ENCODE assay signal across 10 mouse cellular contexts in genomic region chr10:128247020-128247732, GRCm38 (mm10). TPM values are rescaled to one million over a fixed set of nuclear protein-coding genes. Genes with fewer than 3 reads are reported as not detected.
DNase-seq lines count a peak whose midpoint lies in the region; ATAC-seq and TF ChIP-seq lines count a peak whose summit lies in the region.
"Had no signal": no experiment of that assay in that cellular context is flagged by ENCODE, and none has a peak within 500 bp of the region (broad histone marks: within the 10 kb centered on the region; RNA-seq: fewer than 3 reads in every experiment).

No protein-coding gene starts in this region.

- WGBS in hindbrain, embryonic 14.5 days, result 83% methylated on average over 17 of the region's 17 CpGs
- WGBS in hindbrain, embryonic 12.5 days, result 81% methylated on average over 17 of the region's 17 CpGs
- 89% methylated on average over 17 of the region's 17 CpGs for WGBS in forebrain, embryonic 10.5 days

- H3K9me3 ChIP-seq in hindbrain, embryonic 14.5 days (ENCODE audit: control insufficient read depth, low read length), result no peaks in the 10 kb centered on the region
- no peaks in the 10 kb centered on the region for H3K9me3 ChIP-seq in hindbrain, embryonic 12.5 days (replicated peaks)
- H3K9me3 ChIP-seq in forebrain, embryonic 10.5 days, result no peaks in the 10 kb centered on the region
- H3K9me3 ChIP-seq: liver, embryonic 13.5 days had no signal

- peak overlapping the region; percentile 21; the same call in 1 of the 2 replicates for H3K27ac ChIP-seq in hindbrain, embryonic 14.5 days
- no peak overlapping the region; the same call in 1 of the 2 replicates for H3K27ac ChIP-seq in hindbrain, embryonic 12.5 days
- H3K27ac ChIP-seq in forebrain, embryonic 10.5 days, result no peak overlapping the region
- H3K27ac ChIP-seq: liver, embryonic 13.5 days had no signal

- no peaks in the 10 kb centered on the region for H3K79me2 ChIP-seq in myocyte (ENCODE audit: control insufficient read depth, insufficient read depth)

- H3K27me3 ChIP-seq in hindbrain, embryonic 14.5 days (ENCODE audit: control insufficient read depth, insufficient read depth, low read length), result no peaks in the 10 kb centered on the region
- H3K27me3 ChIP-seq in hindbrain, embryonic 12.5 days, result no peaks in the 10 kb centered on the region
- H3K27me3 ChIP-seq in myocyte (ENCODE audit: control insufficient read depth, insufficient read depth, insufficient read length), result no peaks in the 10 kb centered on the region
- no peaks in the 10 kb centered on the region for H3K27me3 ChIP-seq in forebrain, embryonic 10.5 days (ENCODE audit: poor library complexity, severe bottlenecking)
- H3K27me3 ChIP-seq: liver, embryonic 13.5 days had no signal

- H3K4me3 ChIP-seq in hindbrain, embryonic 14.5 days (replicated peaks; ENCODE audit: low read length), result no peak overlapping the region
- no peak overlapping the region; the same call in 1 of the 2 replicates for H3K4me3 ChIP-seq in hindbrain, embryonic 12.5 days
- H3K4me3 ChIP-seq in myocyte, result no peak overlapping the region
- H3K4me3 ChIP-seq in forebrain, embryonic 10.5 days, result no peak overlapping the region
- H3K4me3 ChIP-seq: liver, embryonic 13.5 days had no signal

- H3K9ac ChIP-seq in hindbrain, embryonic 14.5 days, result no peak overlapping the region
- H3K9ac ChIP-seq in hindbrain, embryonic 12.5 days, result no peak overlapping the region
- H3K9ac ChIP-seq: liver, embryonic 13.5 days had no signal

- H3K36me3 ChIP-seq in hindbrain, embryonic 14.5 days (replicated peaks; ENCODE audit: control insufficient read depth, insufficient read depth), result peaks cover 90% of the 10 kb centered on the region
- H3K36me3 ChIP-seq in hindbrain, embryonic 12.5 days, result peaks cover 96% of the 10 kb centered on the region
- no peaks in the 10 kb centered on the region for H3K36me3 ChIP-seq in myocyte (ENCODE audit: control insufficient read depth, insufficient read depth)
- H3K36me3 ChIP-seq in forebrain, embryonic 10.5 days (replicated peaks), result peaks cover 100% of the 10 kb centered on the region

- H3ac ChIP-seq in myocyte (ENCODE audit: control insufficient read depth, insufficient read length), result no peak overlapping the region

- H3K4me2 ChIP-seq in hindbrain, embryonic 14.5 days (replicated peaks), result 0 out of 2 replicates have a peak overlapping the region, but pooled peaks have one; percentile 10
- no peak overlapping the region for H3K4me2 ChIP-seq in hindbrain, embryonic 12.5 days (replicated peaks)
- H3K4me2 ChIP-seq in myocyte (ENCODE audit: low read depth), result no peak overlapping the region
- H3K4me2 ChIP-seq: liver, embryonic 13.5 days had no signal

- no peak for TF ChIP-seq POLR2A in myocyte (IDR thresholded peaks at IDR 0.05; ENCODE audit: insufficient read length, low read depth)

- ATAC-seq in hindbrain, embryonic 14.5 days (ENCODE audit: low FRiP score), result no peak
- no peak for ATAC-seq in hindbrain, embryonic 12.5 days (ENCODE audit: low FRiP score)
- no peak for ATAC-seq in cerebellum, adult (ENCODE audit: insufficient number of reproducible peaks, low FRiP score, low TSS enrichment)

- no peaks in the 10 kb centered on the region for H3K4me1 ChIP-seq in hindbrain, embryonic 14.5 days (replicated peaks; ENCODE audit: control insufficient read depth, insufficient read depth, low read length)
- H3K4me1 ChIP-seq in hindbrain, embryonic 12.5 days, result no peaks in the 10 kb centered on the region
- H3K4me1 ChIP-seq in forebrain, embryonic 10.5 days, result no peaks in the 10 kb centered on the region
- H3K4me1 ChIP-seq: liver, embryonic 13.5 days had no signal

- no peak for DNase-seq in hindbrain, embryonic 14.5 days (ENCODE audit: low spot score)
- DNase-seq in heart, adult 11 months, result peak; percentile 99
- DNase-seq in kidney, adult 9 months, result peak; percentile 64
- no peak for DNase-seq in ovary, postnatal 14 days (ENCODE audit: low spot score)
- no peak for DNase-seq in forebrain, embryonic 10.5 days (ENCODE audit: extremely low spot score, low spot score)
- DNase-seq: liver, embryonic 13.5 days had no signal

TF ChIP-seq in myocyte, 11 proteins besides CTCF, POLR2A, EP300 and RAD21:
- TF ChIP-seq REST (IDR thresholded peaks at IDR 0.05; ENCODE audit: insufficient read depth, insufficient read length), result peak; percentile 45
- no peak for TF ChIP-seq MAX (IDR thresholded peaks at IDR 0.05; ENCODE audit: low read depth)
TF ChIP-seq in myocyte: peak in this region for 1.

RNA-seq across cellular contexts. Expression of gene Apon, which starts 6.7 kb away (rescaled TPM):
- polyA plus RNA-seq in hindbrain, embryonic 14.5 days (2014; fragmentation: Nextera tagmentation; extraction: Ambion mirVana), result 0.19 TPM in 1 of 2 replicates, not detected in the other
- polyA plus RNA-seq in hindbrain, embryonic 12.5 days (2016; fragmentation: Nextera tagmentation; extraction: Ambion mirVana), result 0.34 and 0.40 TPM in 2 replicates
- polyA plus RNA-seq in myocyte (2012; fragmentation: generic; extraction: Trizol), result 0.06 TPM
- 0.81 and 1.1 TPM in 2 replicates for polyA plus RNA-seq in forebrain, embryonic 10.5 days (2016; fragmentation: Nextera tagmentation; extraction: Ambion mirVana)

RNA-seq across cellular contexts. Expression of gene Timeless, which starts 15.3 kb away (rescaled TPM):
- polyA plus RNA-seq in hindbrain, embryonic 14.5 days (2014; fragmentation: Nextera tagmentation; extraction: Ambion mirVana), result 15.4 and 16.7 TPM in 2 replicates
- polyA plus RNA-seq in hindbrain, embryonic 12.5 days (2016; fragmentation: Nextera tagmentation; extraction: Ambion mirVana), result 46.2 and 53.7 TPM in 2 replicates
- polyA plus RNA-seq in myocyte (2012; fragmentation: generic; extraction: Trizol), result 4.9 TPM
- 108 and 112 TPM in 2 replicates for polyA plus RNA-seq in forebrain, embryonic 10.5 days (2016; fragmentation: Nextera tagmentation; extraction: Ambion mirVana)

RNA-seq across cellular contexts. Expression of gene Apof, which starts 21.3 kb away (rescaled TPM):
- not detected in 2 replicates for polyA plus RNA-seq in hindbrain, embryonic 14.5 days (2014; fragmentation: Nextera tagmentation; extraction: Ambion mirVana)
- polyA plus RNA-seq in hindbrain, embryonic 12.5 days (2016; fragmentation: Nextera tagmentation; extraction: Ambion mirVana), result not detected in 2 replicates
- not detected for polyA plus RNA-seq in myocyte (2012; fragmentation: generic; extraction: Trizol)
- polyA plus RNA-seq in forebrain, embryonic 10.5 days (2016; fragmentation: Nextera tagmentation; extraction: Ambion mirVana), result not detected in 2 replicates

RNA-seq across cellular contexts. Expression of gene Mip, which starts 21.5 kb away (rescaled TPM):
- polyA plus RNA-seq in hindbrain, embryonic 14.5 days (2014; fragmentation: Nextera tagmentation; extraction: Ambion mirVana), result 0.21 TPM in 1 of 2 replicates, not detected in the other
- polyA plus RNA-seq in hindbrain, embryonic 12.5 days (2016; fragmentation: Nextera tagmentation; extraction: Ambion mirVana), result not detected in 2 replicates
- not detected for polyA plus RNA-seq in myocyte (2012; fragmentation: generic; extraction: Trizol)
- 0.55 and 0.69 TPM in 2 replicates for polyA plus RNA-seq in forebrain, embryonic 10.5 days (2016; fragmentation: Nextera tagmentation; extraction: Ambion mirVana)
- polyA plus RNA-seq: liver, embryonic 13.5 days; testis, adult 2 months had no signal

RNA-seq across cellular contexts. Expression of gene Stat2, which starts 23.2 kb away (rescaled TPM):
- 20.4 and 20.5 TPM in 2 replicates for polyA plus RNA-seq in hindbrain, embryonic 14.5 days (2014; fragmentation: Nextera tagmentation; extraction: Ambion mirVana)
- 23.1 and 26.5 TPM in 2 replicates for polyA plus RNA-seq in hindbrain, embryonic 12.5 days (2016; fragmentation: Nextera tagmentation; extraction: Ambion mirVana)
- polyA plus RNA-seq in myocyte (2012; fragmentation: generic; extraction: Trizol), result 7.5 TPM
- 10.7 and 11.2 TPM in 2 replicates for polyA plus RNA-seq in forebrain, embryonic 10.5 days (2016; fragmentation: Nextera tagmentation; extraction: Ambion mirVana)

Comparison
In these comparisons a context has a peak if more than half of its experiments do, and no peak if none do; other contexts are left out.
1. DNase-seq: peak in heart, adult 11 months (single experiment) and kidney, adult 9 months (single experiment); none in hindbrain, embryonic 14.5 days (single experiment), ovary, postnatal 14 days (single experiment) and forebrain, embryonic 10.5 days (single experiment).